Mouse (Mus musculus) MEL (cell line): Measurements from ENCODE around the gene Dvl2.

Experiments
- CTCF ChIP-seq, 3 experiments: IDR thresholded peaks in 2 of 3; conservative IDR thresholded peaks in 1 of 3; 2 replicates each; pipeline ENCODE4 v1.5.1; 2011 to 2012; ENCODE audit warnings: low read length in 3 of 3, low read depth in 2 of 3, mild to moderate bottlenecking in 2 of 3, improper control_type of control experiment in 1 of 3, inconsistent platforms in 1 of 3, mixed read lengths in 1 of 3, moderate library complexity in 1 of 3; ENCODE audit not compliant: control insufficient read depth in 1 of 3, insufficient read depth in 1 of 3, poor library complexity in 1 of 3, severe bottlenecking in 1 of 3
- ELF1 ChIP-seq: IDR thresholded peaks from 2 replicates; pipeline ENCODE4 v1.6.1; 2014; ENCODE audit warnings: low read depth, mild to moderate bottlenecking, inconsistent platforms, low read length, improper control_type of control experiment, moderate library complexity
- EP300 ChIP-seq, 2 experiments: IDR thresholded peaks; 2 replicates each; pipeline ENCODE4 v1.6.1; 2011; ENCODE audit warnings: improper control_type of control experiment in 2 of 2, low read length in 2 of 2, low read depth in 1 of 2, mild to moderate bottlenecking in 1 of 2
- GATA1 ChIP-seq: IDR thresholded peaks from 2 replicates; pipeline ENCODE4 v1.6.1; 2011; ENCODE audit warnings: low read depth, low read length, improper control_type of control experiment
- KAT2A ChIP-seq: conservative IDR thresholded peaks from 2 replicates; pipeline ENCODE4 v1.6.1; 2012; ENCODE audit warnings: low read depth, low read length, improper control_type of control experiment, inconsistent platforms
- MAX ChIP-seq: IDR thresholded peaks from 2 replicates; pipeline ENCODE4 v1.6.1; 2011; ENCODE audit warnings: low read length, improper control_type of control experiment
- MAZ ChIP-seq: IDR thresholded peaks from 2 replicates; pipeline ENCODE4 v1.6.1; 2012; ENCODE audit warnings: low read depth, mild to moderate bottlenecking, inconsistent platforms, low read length, improper control_type of control experiment
- MXI1 ChIP-seq: IDR thresholded peaks from 2 replicates; pipeline ENCODE4 v1.6.1; 2011; ENCODE audit warnings: mild to moderate bottlenecking, low read depth, low read length, improper control_type of control experiment
- MYC ChIP-seq: IDR thresholded peaks from 2 replicates; pipeline ENCODE4 v1.6.1; 2011; ENCODE audit warnings: low read depth, mild to moderate bottlenecking, low read length, improper control_type of control experiment, moderate library complexity
- POLR2A ChIP-seq, 2 experiments: IDR thresholded peaks; 2 replicates each; pipeline ENCODE4 v1.6.1; 2011 to 2012; ENCODE audit warnings: low read length in 2 of 2, mild to moderate bottlenecking in 2 of 2, control low read depth in 1 of 2, improper control_type of control experiment in 1 of 2, low read depth in 1 of 2, moderate library complexity in 1 of 2; ENCODE audit not compliant: control insufficient read depth in 1 of 2, insufficient read depth in 1 of 2, poor library complexity in 1 of 2
- SMC3 ChIP-seq: IDR thresholded peaks from 2 replicates; pipeline ENCODE4 v1.6.1; 2011; ENCODE audit warnings: low read depth, low read length, improper control_type of control experiment
- USF1 ChIP-seq: IDR thresholded peaks from 2 replicates; pipeline ENCODE4 v1.6.1; 2014; ENCODE audit warnings: low read depth, mild to moderate bottlenecking, inconsistent platforms, low read length, improper control_type of control experiment, moderate library complexity
- USF2 ChIP-seq, 2 experiments: IDR thresholded peaks; 2 replicates each; pipeline ENCODE4 v1.6.1; 2011 to 2012; ENCODE audit warnings: improper control_type of control experiment in 2 of 2, low read length in 2 of 2, borderline replicate concordance in 1 of 2, inconsistent platforms in 1 of 2, low read depth in 1 of 2, mild to moderate bottlenecking in 1 of 2; ENCODE audit not compliant: insufficient read depth in 1 of 2

DNA sequence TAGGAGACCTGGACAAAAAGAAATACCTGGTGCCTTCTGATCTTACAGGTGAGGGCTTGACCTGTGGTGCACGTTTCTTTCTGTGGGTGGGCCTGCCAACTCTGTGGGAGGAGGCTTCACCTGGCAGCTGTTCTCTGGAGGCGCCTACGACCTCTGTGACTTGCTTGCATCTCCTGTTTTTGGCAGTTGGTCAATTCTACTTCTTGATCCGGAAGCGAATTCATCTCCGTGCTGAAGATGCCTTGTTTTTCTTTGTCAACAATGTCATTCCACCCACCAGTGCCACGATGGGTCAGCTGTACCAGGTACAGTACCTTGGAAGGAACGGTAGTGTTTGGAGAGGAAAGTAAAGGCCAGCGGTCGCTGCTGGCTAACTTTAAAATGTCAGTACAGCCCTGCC, 8.0 kb upstream of the Dvl2 start:
- TF ChIP-seq USF2 (IDR thresholded peaks at IDR 0.05; ENCODE audit: borderline replicate concordance in 1 of 2, insufficient read depth in 1 of 2, low read depth in 1 of 2, low read length in 2 of 2) (no peak), ELF1 (no peak), MAX (no peak), POLR2A (IDR thresholded peaks at IDR 0.05; ENCODE audit: control insufficient read depth in 1 of 2, insufficient read depth in 1 of 2, low read depth in 1 of 2, low read length in 2 of 2, poor library complexity in 1 of 2) (no peak), GATA1 (no peak), CTCF (IDR thresholded peaks at IDR 0.05 in 2 of 3, conservative IDR thresholded peaks at IDR 0.05 in 1 of 3; ENCODE audit: control insufficient read depth in 1 of 3, insufficient read depth in 1 of 3, low read depth in 2 of 3, low read length in 3 of 3, poor library complexity in 1 of 3, severe bottlenecking in 1 of 3) (no peak), MYC (no peak), KAT2A (no peak), USF1 (no peak), MAZ (no peak), MXI1 (no peak), EP300 (IDR thresholded peaks at IDR 0.05; ENCODE audit: low read depth in 1 of 2, low read length in 2 of 2) (no peak), SMC3 (no peak)
